Mouse (Mus musculus) heart, embryonic 10.5 days (tissue): Measurements from ENCODE around the gene Htr5a. TPM values are rescaled to one million over a fixed set of nuclear protein-coding genes. Genes with fewer than 3 reads are reported as not detected.

Source experiments
- DNase-seq: peaks from one replicate; pipeline ENCODE4 v3.0.0-alpha.2; 2017; ENCODE audit warnings: low spot score
- H3K27ac ChIP-seq: fragments of 300-500 bp; sonication (generic); 2 replicates; pipeline ENCODE4 v1.5.1; 2016; ENCODE audit warnings: mild to moderate bottlenecking
- H3K27me3 ChIP-seq: fragments of 300-500 bp; sonication (generic); 2 replicates; pipeline ENCODE4 v1.6.1; 2016; ENCODE audit warnings: mild to moderate bottlenecking; ENCODE audit not compliant: poor library complexity, insufficient read depth, severe bottlenecking
- H3K36me3 ChIP-seq: fragments of 300-500 bp; sonication (generic); 2 replicates; pipeline ENCODE4 v1.6.1; 2016; ENCODE audit warnings: mild to moderate bottlenecking, moderate library complexity
- H3K4me1 ChIP-seq: fragments of 300-500 bp; sonication (generic); 2 replicates; pipeline ENCODE4 v1.6.1; 2016; ENCODE audit warnings: mild to moderate bottlenecking
- H3K4me3 ChIP-seq: fragments of 300-500 bp; sonication (generic); 2 replicates; pipeline ENCODE4 v1.5.1; 2016; ENCODE audit warnings: mild to moderate bottlenecking, moderate library complexity
- H3K9me3 ChIP-seq: fragments of 300-500 bp; sonication (generic); 2 replicates; pipeline ENCODE4 v1.6.1; 2016; ENCODE audit warnings: mild to moderate bottlenecking, moderate library complexity
- WGBS: fragments of 180-500 bp; shearing (Covaris S2); methylation state at CpG from one replicate; pipeline ENCODE4 v1.1.7; 2016; 5-methylcytosine and 5-hydroxymethylcytosine counted together
- polyA plus RNA-seq: library from polyadenylated mRNA; unstranded; fragments of >200 nt; fragmentation: Nextera tagmentation; extraction: Ambion mirVana; gene quantifications from 2 replicates; pipeline ENCODE4 v1.2.1, GENCODE M21; 2016

Gene Htr5a
- polyA plus RNA-seq: not detected in 2 replicates

DNA sequence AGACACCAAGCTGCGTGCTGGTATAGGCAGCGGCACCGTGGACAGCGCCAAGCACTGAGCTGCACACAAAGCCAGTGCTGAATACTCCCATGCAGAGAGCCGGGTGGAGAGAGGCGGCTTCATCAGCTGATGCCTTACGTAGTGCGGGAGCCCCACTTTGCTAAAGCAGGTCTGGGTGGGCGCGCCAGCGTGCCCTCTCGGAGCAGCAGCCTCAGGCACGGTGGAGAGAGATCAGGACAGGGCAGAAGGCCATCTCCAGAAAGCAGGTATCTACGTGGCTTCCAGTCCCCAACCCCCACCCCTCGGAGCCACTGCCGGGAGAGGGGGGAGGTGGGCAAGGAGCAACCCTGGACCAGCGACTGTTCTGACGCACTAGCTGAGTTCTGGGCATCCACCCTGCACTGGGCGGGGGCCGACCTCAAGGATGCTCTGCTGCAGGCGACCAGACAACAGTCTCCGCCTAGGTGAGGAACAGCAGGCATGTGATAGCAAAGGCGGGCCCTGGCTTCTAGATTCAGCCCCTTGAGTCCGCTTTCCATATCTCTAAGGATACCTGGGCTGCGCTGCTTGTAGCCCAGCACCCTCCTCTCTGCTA lies at the start of gene Htr5a:
Htr5a (plus strand) TSS at position 449 of the 595 bp plus-strand sequence.
- Histone ChIP-seq H3K27ac (no peak within 1 kb of the TSS), H3K4me1 (peaks cover 3% of the 10 kb centered on the region; the same call in 1 of the 2 replicates), H3K36me3 (no peaks in the 10 kb centered on the region), H3K9me3 (no peaks in the 10 kb centered on the region), H3K27me3 (peaks cover 31% of the 10 kb centered on the region), H3K4me3 (peak within 1 kb of the TSS; percentile 40)
- 5% methylated on average over 25 of the region's 25 CpGs for WGBS
- peak; percentile 78 for DNase-seq

DNA sequence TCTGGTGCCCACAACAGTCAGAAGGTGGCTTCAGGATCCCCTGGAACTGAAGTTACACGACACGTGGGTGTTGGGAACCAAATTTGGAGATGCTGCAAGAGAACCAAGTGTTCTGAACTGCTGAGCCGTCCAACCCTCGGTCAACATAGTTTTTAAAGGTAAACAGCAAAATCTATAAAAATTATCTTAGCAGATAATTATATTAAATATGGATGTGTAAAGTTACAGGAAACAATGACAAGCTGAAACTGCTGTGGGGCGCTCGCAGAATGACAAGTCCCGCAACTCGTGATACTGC lies 49.8 kb upstream of the Htr5a start:
- Histone ChIP-seq H3K36me3 (peaks cover 20% of the 10 kb centered on the region), H3K4me3 (peak overlapping the region; percentile 80), H3K4me1 (peaks cover 14% of the 10 kb centered on the region), H3K27ac (peak overlapping the region; percentile 97), H3K9me3 (no peaks in the 10 kb centered on the region), H3K27me3 (no peaks in the 10 kb centered on the region)
- DNase-seq: peak; percentile 68
- 16% methylated on average over 8 of the region's 8 CpGs for WGBS

DNA sequence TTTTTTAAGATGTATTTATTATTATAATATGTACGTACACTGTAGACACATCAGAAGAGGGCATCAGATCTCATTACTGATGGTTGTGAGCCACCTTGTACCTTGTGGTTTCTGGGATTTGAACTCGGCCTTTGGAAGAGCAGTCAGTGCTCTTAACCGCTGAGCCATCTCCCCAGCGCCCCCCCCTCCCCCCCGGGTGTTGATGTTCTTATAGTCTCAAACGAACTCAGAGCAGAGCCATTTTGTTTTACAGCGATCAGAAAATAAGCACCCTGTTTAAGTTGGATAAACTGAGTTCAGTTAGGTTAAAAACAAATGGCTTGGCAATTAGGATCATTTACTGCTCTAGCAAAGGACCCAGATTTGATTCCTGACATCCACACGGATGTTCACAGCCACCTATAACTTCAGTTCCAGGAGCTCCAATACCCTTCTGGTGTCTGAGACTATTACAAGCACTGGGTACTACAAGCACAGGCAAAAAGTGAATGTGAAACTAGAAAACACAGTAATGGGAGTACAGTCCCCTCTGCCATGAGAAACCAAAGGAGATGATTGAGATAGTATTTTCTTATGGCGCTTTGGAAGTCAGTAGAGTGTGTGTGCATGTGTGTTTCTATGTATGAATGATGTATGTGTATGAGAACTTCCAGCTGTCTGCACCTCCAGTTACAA lies 49.3 kb upstream of the Htr5a start:
- H3K27ac ChIP-seq: peak overlapping the region; percentile 97; the same call in 1 of the 2 replicates
- H3K4me1 ChIP-seq: peaks cover 14% of the 10 kb centered on the region
- H3K27me3 ChIP-seq: no peaks in the 10 kb centered on the region
- peak; percentile 67 for DNase-seq
- 50% methylated on average over 9 of the region's 9 CpGs for WGBS
- H3K4me3 ChIP-seq: peak overlapping the region; percentile 80
- H3K36me3 ChIP-seq: peaks cover 14% of the 10 kb centered on the region
- no peaks in the 10 kb centered on the region for H3K9me3 ChIP-seq

DNA sequence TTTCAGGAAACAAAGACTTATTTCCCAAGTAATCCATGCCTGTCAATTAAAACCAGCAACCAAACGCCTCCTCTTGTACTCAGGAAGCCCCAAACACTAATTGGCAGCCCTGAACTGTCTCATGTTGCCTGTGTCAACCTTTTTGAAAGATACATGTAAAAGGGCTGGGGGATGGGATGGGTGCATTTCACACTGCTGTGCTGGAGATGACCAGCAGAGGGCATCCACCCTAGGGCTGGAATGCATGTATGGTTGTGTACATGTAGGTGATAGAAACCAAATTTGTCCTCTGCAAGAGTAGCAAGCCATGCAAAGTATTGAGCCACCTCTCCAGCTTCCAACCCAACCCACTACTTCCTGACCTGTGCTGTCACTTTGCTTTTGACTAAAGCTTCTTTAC lies 48.0 kb upstream of the Htr5a start:
- 13% methylated on average over 1 of the region's 1 CpGs for WGBS
- no peaks in the 10 kb centered on the region for H3K27me3 ChIP-seq
- no peak overlapping the region for H3K27ac ChIP-seq
- H3K4me1 ChIP-seq: peaks cover 14% of the 10 kb centered on the region
- H3K4me3 ChIP-seq: no peak overlapping the region
- peak; percentile 79 for DNase-seq
- H3K9me3 ChIP-seq: no peaks in the 10 kb centered on the region
- H3K36me3 ChIP-seq: 0 out of 2 replicates have a peak, but pooled peaks cover 2% of the 10 kb centered on the region

DNA sequence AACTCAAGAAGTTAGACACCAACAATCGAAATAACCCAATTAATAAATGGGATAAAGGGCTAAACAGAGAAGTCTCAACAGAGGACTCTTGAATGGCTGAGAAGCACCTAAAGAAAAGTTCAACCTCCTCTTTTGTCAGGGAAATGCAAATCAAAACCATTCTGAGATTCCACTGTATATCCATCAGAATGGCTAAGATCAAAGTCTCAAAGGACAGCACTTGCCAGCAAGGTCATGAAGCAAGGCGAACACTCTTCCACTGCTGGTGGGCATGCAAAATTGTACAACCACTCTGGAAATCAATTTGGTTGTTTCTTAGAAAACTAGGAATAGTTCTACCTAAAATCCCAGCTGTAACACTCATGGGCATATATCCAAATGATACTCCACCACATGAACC lies 27.7 kb upstream of the Htr5a start:
- no peak overlapping the region for H3K4me3 ChIP-seq
- DNase-seq: no peak
- H3K36me3 ChIP-seq: no peaks in the 10 kb centered on the region
- 76% methylated on average over 2 of the region's 2 CpGs for WGBS
- H3K27ac ChIP-seq: no peak overlapping the region
- H3K4me1 ChIP-seq: no peaks in the 10 kb centered on the region
- no peaks in the 10 kb centered on the region for H3K9me3 ChIP-seq
- no peaks in the 10 kb centered on the region for H3K27me3 ChIP-seq

DNA sequence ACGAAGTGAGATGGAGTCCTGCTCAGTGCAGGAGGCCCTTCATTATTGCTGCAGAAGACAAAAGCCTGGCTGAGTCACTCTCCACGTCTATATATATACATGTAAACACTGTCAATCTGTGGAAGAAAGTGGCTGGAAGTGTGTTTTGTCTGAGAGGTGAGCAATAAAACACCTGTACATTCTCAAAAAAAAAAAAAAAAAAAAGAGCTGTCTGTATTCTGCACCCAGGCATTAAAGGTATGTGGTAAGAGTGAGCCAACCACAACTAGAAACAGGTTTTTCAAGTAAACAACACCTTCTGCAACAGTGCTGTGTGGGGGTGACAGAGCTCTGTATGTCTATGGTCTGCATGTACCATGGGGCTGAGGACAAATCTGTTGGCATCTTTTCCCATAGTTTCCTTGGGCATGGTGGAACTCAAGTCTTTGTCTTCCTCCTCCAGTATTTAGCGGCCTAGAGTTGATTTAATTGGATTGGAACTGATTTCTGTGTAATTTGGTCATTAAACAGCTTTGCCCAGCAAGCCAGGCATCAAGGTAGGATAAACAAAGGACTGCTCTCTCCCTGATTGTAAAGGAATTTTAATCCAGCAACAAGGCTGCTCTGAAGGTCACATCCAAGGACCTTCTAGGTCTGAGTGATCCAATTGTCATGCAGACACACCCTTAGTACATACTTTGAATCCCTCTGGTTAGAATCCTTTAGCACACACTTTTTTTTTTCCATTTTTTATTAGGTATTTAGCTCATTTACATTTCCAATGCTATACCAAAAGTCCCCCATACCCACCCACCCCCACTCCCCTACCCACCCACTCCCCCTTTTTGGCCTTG lies 22.9 kb upstream of the Htr5a start:
- no peak for DNase-seq
- no peaks in the 10 kb centered on the region for H3K27me3 ChIP-seq
- H3K27ac ChIP-seq: no peak overlapping the region
- 70% methylated on average over 3 of the region's 3 CpGs for WGBS
- H3K9me3 ChIP-seq: no peaks in the 10 kb centered on the region
- H3K4me1 ChIP-seq: no peaks in the 10 kb centered on the region
- no peaks in the 10 kb centered on the region for H3K36me3 ChIP-seq
- H3K4me3 ChIP-seq: no peak overlapping the region

DNA sequence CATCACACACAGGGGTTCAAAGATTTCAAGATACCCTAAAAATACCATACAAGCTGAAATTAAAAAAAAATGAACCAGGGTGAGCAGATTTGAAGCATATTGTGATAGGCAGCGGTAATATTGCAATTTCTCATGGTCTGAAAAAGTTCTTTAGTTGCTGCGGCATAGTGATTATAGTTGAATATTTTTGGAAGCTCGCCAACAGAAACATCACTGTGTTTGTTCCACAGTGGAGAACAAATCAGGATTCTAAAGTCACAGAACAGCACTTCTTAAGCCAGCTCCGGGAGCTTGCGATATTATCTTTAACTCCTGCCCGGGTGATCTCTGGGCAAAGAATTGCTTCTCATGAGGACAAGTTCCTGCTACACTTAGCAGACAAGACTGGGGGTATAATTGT lies 20.8 kb upstream of the Htr5a start:
- Histone ChIP-seq H3K36me3 (no peaks in the 10 kb centered on the region), H3K4me3 (no peak overlapping the region), H3K27ac (no peak overlapping the region), H3K4me1 (no peaks in the 10 kb centered on the region), H3K9me3 (no peaks in the 10 kb centered on the region), H3K27me3 (no peaks in the 10 kb centered on the region)
- WGBS: 66% methylated on average over 6 of the region's 6 CpGs
- DNase-seq: no peak

DNA sequence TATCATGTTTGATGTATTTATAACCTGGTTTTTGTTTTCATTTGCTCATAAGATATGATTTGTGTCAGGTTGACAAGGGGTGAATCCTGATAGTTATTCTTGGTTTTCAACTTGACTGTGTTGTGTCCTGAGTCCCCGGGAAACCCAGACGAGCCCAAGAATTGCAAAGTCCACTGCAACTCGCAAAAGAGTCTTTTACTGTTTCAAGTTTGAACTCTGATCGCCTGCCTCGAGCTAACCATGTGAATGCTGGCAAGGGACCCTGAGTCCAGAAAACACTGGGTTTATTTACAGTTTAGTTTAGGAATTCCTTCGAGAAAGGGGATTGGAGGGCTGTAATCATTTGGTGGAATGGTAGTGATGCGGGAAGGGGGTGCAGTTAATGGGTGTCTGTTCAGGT lies 14.0 kb upstream of the Htr5a start:
- Histone ChIP-seq H3K4me3 (no peak overlapping the region), H3K4me1 (no peaks in the 10 kb centered on the region), H3K36me3 (no peaks in the 10 kb centered on the region), H3K9me3 (no peaks in the 10 kb centered on the region), H3K27ac (no peak overlapping the region), H3K27me3 (no peaks in the 10 kb centered on the region)
- 80% methylated on average over 7 of the region's 7 CpGs for WGBS
- DNase-seq: no peak

DNA sequence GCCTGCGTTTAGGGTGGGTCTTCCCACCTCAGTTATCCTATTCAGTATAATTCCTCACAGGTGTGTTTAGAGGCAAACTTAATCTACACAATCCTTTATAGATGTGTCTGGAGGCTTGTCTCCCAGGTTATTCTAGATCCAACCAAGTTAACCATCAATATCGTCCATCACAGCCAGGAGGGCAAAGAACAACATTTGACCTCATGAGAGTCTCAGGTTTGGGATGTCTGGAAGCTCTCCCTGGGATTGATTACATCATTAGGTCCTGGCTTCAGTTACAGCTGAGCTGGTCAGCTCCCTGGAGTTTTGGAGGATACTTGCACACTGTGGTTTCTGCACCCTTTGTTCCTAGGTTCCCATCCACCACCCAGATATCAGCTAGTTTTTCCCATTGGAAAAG lies 6.9 kb upstream of the Htr5a start:
- WGBS: 79% methylated on average over 2 of the region's 2 CpGs
- Histone ChIP-seq H3K4me3 (no peak overlapping the region), H3K4me1 (no peaks in the 10 kb centered on the region), H3K36me3 (no peaks in the 10 kb centered on the region), H3K27me3 (no peaks in the 10 kb centered on the region), H3K27ac (no peak overlapping the region), H3K9me3 (no peaks in the 10 kb centered on the region)
- DNase-seq: no peak

DNA sequence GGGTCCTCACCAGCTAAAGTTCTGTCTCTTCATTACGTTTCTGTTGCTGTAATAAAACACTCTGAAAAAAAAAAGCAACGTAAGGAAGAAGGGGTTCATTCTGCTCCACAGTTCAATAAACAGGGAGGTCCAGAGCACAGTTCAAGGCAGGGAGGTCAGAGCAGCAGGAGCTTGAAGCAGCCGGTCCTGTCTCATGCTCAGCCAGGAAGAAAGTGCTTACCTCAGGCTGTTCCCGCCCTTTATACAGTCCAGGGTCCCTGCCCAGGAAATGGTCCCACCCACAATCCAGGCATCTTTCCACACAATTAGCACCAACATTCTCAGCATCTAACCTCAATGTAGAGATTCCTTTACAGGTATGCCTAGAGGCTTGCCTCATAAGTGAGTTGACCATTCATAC lies 3.9 kb upstream of the Htr5a start:
- peaks cover 21% of the 10 kb centered on the region for H3K27me3 ChIP-seq
- no peak overlapping the region for H3K4me3 ChIP-seq
- no peak overlapping the region for H3K27ac ChIP-seq
- peaks cover 3% of the 10 kb centered on the region; the same call in 1 of the 2 replicates for H3K4me1 ChIP-seq
- no peaks in the 10 kb centered on the region for H3K9me3 ChIP-seq
- no peaks in the 10 kb centered on the region for H3K36me3 ChIP-seq
- no peak for DNase-seq
- WGBS: 42% methylated on average over 4 of the region's 4 CpGs

DNA sequence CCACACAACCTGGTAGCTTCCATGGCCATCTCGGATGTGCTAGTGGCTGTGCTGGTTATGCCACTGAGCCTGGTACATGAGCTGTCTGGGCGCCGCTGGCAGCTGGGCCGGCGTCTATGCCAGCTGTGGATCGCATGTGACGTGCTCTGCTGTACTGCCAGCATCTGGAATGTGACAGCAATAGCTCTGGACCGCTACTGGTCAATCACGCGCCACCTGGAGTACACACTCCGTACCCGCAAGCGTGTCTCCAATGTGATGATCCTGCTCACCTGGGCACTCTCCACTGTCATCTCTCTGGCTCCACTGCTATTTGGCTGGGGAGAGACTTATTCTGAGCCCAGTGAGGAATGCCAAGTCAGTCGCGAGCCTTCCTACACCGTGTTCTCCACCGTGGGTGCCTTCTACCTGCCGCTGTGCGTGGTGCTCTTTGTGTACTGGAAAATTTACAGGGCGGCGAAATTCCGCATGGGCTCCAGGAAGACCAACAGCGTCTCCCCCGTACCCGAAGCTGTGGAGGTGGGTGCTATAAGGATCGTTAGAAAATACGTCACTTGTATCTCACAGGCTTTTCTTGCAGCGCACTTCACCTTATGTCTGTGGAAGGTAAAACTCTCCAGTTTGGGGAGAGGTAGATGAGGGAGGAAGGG lies 847 bp downstream of the Htr5a start:
- no peaks in the 10 kb centered on the region for H3K9me3 ChIP-seq
- H3K27me3 ChIP-seq: peaks cover 31% of the 10 kb centered on the region
- no peak overlapping the region for H3K27ac ChIP-seq
- WGBS: 59% methylated on average over 28 of the region's 28 CpGs
- H3K36me3 ChIP-seq: no peaks in the 10 kb centered on the region
- DNase-seq: no peak
- H3K4me3 ChIP-seq: no peak overlapping the region
- H3K4me1 ChIP-seq: peaks cover 3% of the 10 kb centered on the region; the same call in 1 of the 2 replicates

DNA sequence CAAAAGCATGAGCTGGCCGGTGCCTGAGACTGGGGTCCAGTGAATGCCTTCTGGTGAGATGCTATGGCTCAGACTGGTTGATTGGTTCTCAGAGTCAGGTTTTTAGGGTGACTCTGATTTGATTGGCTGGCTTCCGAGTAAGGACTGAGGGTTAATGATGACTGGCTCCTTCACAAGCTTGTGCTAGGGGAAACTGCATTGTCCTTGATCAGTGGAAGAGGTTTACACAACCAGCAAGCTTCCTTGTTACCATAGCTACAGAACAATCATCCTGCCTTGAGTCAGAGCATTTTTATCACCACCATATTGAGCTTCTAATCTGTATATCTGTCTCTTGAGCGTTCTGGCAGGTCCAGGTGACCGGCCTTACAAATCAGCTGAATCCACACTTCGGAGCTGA lies 5.0 kb downstream of the Htr5a start:
- H3K4me3 ChIP-seq: no peak overlapping the region
- no peak overlapping the region for H3K27ac ChIP-seq
- DNase-seq: no peak
- H3K4me1 ChIP-seq: peaks cover 1% of the 10 kb centered on the region; the same call in 1 of the 2 replicates
- no peaks in the 10 kb centered on the region for H3K36me3 ChIP-seq
- H3K27me3 ChIP-seq: peaks cover 21% of the 10 kb centered on the region
- 73% methylated on average over 5 of the region's 5 CpGs for WGBS
- no peaks in the 10 kb centered on the region for H3K9me3 ChIP-seq

DNA sequence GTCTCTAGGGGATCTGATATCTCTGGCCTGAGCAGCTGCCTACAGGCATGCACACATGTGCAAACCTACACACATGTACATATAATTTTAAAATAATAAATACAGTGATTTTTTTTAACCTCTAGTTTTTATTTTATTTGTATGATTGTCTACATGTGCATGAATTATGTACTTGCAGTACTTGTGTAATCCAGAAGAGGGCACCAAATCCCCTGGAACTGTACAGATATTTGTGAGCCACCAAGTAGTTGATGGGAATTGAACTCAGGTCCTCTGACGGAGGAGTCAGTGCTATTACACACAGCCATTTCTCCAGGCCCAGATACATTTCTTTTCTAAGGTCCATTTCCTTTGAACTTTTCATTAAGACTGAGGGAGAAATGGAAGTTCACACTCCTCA lies 12.3 kb downstream of the Htr5a start:
- H3K27ac ChIP-seq: no peak overlapping the region
- H3K9me3 ChIP-seq: no peaks in the 10 kb centered on the region
- WGBS: 69% methylated on average over 1 of the region's 1 CpGs
- no peak for DNase-seq
- no peaks in the 10 kb centered on the region for H3K4me1 ChIP-seq
- H3K36me3 ChIP-seq: no peaks in the 10 kb centered on the region
- H3K4me3 ChIP-seq: no peak overlapping the region
- no peaks in the 10 kb centered on the region for H3K27me3 ChIP-seq
